Mouse (Mus musculus) brain, embryonic 14.5 days (tissue): ENCODE measurements at regions not wholly inside any gene's neighbourhood (a gene's known extent, or its start where the extent isn't known, plus 50 kb on each side); places are given as distances from the start of the nearest gene placed in this dataset.

Experiments used
- DNase-seq: peaks from one replicate; pipeline ENCODE4 v3.0.0-alpha.2; 2011; ENCODE audit warnings: low read depth
- CTCF ChIP-seq: fragments of 200-500 bp; IDR thresholded peaks from 2 replicates; pipeline ENCODE4 v1.5.1; 2012; ENCODE audit warnings: inconsistent platforms, mild to moderate bottlenecking, moderate library complexity, borderline replicate concordance; ENCODE audit not compliant: insufficient read depth, insufficient read length; ENCODE audit errors: extremely low read depth
- POLR2A ChIP-seq: fragments of 200-500 bp; IDR thresholded peaks from 2 replicates; pipeline ENCODE4 v1.6.1; 2012; ENCODE audit warnings: mild to moderate bottlenecking, inconsistent platforms, borderline replicate concordance; ENCODE audit not compliant: poor library complexity, insufficient read depth, insufficient read length, severe bottlenecking; ENCODE audit errors: extremely low read depth

DNA sequence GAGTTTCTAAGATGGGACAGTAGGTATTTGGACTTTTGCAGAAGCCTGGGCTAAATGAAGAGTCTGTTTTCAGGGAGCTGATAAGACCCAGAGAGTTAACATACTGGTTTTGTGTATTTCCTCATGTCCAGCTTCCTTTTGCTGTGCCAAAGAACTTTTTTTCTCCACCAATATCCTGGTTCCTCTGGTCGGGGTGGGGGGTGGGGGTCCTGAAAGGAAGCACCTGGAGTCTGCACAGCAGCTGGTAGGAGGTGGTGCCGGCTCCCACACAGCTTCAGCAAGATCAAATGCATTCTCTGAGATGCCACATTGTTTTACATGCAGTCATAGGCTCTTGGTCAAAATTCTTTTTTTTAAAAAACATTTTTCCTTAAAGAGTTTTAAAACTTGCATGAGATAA is 525.4 kb downstream of the Ptprc start:
- DNase-seq = no peak
- TF ChIP-seq CTCF = no peak
- TF ChIP-seq POLR2A = no peak

DNA sequence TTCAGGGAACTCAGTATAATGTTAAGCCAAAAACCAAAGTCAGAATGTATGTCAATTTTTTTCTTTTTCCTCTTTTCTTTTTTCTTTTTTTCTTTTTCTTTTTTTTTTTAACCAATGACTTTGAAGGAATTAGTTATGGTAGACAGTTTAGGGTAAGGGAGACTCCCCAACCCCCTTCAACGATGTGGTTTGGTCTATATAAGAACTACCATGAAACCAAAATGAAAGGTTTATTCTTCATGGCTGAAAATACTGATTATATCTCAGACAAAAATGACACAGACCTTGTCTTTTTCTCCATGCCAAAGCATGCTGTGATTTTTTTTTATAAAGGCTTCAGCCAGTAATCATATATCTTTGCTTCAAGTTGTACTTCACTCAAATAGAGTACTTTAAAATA is 526.7 kb downstream of the Ptprc start:
- DNase-seq = no peak
- TF ChIP-seq POLR2A (no peak), CTCF (no peak)

DNA sequence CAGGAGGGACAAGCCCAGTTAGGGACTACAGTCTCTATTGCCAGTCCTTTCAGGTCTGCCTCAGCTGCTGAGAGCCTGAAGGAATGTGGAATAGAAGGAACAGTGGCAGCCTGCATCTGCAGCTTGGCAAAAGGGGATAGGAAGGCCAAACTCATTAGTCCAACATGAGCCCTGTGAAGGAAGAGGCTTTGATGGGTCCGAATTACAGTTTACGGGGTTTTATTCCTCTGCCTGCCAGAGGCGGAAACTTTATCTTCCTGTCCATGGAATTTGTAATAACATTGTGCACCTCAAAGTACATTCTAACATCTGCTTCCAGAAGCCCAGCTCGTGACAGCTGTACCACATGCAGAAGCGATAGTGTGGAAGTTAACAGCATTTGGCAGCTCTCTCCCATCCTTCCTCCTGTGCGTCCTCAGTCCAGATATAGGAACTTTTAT is 530.9 kb downstream of the Ptprc start:
- TF ChIP-seq CTCF = no peak
- no peak for TF ChIP-seq POLR2A
- DNase-seq = no peak

DNA sequence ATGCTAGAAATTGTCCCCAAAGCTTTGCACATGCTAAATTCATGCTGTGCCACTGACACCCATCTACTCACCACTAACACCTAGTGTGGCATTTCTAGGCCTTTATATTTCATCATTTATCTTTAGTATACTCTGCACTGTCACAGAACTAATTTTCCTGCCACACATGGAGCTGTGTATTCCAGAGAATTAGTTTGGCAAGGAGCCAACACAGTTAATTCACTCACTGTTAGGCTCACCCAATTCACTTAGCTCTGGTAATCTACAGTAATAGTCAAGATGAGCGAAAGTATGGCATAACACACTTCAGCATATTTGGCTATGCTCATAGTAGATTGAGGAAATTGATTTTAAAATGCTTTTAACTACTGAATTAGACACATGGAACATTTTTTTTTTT is 532.0 kb downstream of the Ptprc start:
- DNase-seq = peak; percentile 79

DNA sequence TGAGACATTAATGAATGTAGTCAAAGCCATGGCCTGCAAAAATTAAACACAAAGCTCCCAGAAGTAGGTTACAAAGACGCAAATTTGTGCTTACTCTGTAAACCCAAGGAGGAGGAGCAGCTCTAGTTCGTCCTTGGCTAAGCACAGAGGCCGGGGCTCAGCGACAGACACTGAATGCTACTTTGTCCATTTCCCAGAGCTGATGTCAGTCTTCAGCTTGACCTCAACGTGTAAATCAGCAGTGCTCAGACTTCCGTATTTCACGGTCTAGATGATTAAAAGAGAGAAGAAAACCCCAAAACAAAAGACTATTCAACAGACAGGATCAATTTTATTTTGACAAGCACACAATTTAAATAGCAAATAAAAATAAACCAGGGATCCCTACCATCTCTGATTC is 534.7 kb downstream of the Ptprc start:
- DNase-seq = no peak
- TF ChIP-seq CTCF (no peak), POLR2A (no peak)

More for the DNA sequence above, 532.0 kb downstream of the Ptprc start:
- TF ChIP-seq POLR2A (no peak), CTCF (no peak)

DNA sequence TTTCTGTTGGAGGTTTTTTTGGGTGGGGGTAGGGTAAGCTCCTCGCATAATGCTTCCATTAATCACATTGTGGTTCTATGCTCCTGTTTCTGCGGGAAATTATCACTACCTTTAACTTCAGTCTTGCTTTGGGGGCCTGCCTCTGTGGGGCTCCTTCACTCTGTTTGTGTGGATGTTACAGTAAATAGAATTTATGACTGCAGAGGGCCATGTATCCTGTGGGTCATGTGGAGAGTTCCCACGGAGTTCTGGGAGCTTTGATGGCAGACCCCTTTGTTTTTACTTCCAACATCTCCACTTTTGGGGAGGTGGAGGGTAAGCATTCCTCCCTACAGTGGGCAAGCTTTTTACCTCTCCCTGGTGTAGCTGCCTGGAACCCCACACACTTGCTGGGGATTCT is 538.6 kb downstream of the Ptprc start:
- no peak for TF ChIP-seq CTCF
- TF ChIP-seq POLR2A = no peak
- no peak for DNase-seq

DNA sequence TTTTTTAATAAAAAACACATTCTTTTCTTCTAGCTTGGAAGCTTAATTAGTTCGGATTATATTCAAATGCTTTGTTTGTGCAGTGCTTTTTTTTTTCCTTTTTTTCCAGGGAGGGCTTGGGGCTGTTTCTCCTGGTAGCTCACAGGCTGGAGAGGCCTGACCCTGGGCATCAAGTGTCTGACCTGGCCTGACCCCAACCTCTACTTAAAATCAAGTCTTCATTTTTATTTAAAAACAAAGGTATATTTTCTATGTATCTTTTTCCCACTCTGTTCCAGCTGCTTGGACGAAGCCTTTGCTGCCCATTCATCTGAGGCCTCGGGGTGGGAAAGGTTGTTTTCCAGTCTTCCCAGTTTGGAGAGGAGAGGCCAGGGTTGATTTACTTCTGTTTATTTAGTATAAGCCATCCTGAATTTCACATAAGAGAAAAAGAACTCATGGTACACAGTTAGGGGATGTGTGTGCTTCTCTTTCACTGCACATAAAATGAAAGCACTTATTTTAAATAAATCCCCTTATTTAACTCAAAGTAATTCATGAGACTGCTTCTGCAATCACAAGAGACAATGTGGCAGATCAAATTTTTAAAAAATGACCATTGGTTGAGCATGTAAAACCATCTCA is 539.1 kb downstream of the Ptprc start:
- TF ChIP-seq POLR2A = no peak
- no peak for TF ChIP-seq CTCF
- peak; percentile 48 for DNase-seq

DNA sequence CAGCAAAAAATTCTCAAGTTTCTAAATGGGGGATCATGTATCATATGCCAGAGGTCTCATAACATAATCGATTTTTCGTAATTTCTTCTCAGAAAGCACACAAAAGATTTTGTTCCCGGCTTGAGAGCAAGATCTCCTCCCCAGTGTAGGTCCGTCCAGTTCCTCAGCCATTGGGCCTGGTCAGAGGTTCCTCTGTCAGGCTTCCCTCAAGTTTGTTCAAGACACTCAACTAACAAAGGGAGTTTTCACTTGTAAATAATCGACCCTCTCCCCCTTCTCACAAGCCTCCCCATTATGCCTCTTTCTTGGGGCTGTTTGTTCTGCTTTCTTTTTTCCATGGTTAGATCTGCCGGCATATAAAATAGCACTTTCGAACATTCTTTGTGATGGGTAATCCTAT is 539.7 kb downstream of the Ptprc start:
- DNase-seq = peak; percentile 68

DNA sequence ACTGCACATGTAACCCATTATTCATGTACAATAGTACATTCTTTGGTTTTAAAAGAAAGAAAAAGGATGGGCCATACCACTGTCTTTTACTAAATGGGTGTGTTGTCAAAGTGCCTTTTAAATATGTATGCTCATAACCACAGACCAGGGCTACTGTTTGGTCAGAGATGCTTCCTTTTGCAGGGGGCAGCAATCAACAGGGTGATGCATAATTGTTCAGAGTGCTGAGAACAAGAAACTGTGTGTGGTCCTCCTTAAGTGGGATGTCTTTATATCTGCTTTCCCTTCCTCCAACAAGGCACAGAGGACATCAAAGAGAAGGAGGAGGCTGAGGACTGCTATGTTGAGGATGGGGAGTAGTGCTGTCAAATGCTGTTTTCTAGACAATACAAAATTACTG is 544.0 kb downstream of the Ptprc start:
- no peak for DNase-seq
- TF ChIP-seq CTCF = no peak
- TF ChIP-seq POLR2A = no peak

More for the DNA sequence above, 539.7 kb downstream of the Ptprc start:
- no peak for TF ChIP-seq POLR2A
- no peak for TF ChIP-seq CTCF

DNA sequence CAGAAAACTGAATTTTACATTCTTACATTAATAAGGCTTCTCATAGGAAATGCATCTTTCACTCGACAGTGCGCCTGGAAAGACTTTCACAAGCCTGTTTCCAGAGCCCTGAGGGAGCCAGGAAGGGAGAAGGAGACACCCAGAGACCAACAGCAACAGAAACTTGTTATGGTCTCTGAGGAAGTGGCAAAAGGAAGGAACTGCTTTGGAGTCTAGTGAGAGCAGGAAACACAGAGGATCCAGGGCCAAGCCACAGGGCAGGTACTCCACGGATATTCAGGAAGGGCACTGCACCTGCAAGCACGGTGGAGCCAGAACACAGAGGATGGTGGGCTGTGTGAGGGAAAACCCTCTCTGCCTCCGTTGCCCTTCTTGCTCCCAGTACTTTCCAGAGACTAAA is 554.8 kb downstream of the Ptprc start:
- no peak for TF ChIP-seq POLR2A
- no peak for DNase-seq

DNA sequence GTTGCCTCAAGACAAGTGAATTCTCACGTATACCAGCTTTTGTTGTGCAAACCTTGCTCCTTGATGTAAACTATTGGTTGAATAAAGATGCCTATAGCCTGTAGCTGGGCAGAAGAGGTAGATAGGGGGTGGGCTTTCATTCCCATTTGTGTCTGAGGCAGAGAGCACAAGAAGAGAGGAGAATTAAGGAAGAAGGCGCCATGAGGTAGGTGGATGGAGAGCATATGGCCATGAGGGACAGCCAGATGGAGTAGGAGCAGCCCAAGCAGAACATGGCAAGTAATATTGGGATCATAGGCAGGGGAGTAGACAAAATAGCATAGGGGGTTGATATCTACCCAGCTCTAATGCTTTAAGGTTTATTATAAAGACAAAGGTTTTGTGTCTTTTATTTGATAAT is 557.3 kb downstream of the Ptprc start:
- no peak for TF ChIP-seq CTCF
- DNase-seq = peak; percentile 19

DNA sequence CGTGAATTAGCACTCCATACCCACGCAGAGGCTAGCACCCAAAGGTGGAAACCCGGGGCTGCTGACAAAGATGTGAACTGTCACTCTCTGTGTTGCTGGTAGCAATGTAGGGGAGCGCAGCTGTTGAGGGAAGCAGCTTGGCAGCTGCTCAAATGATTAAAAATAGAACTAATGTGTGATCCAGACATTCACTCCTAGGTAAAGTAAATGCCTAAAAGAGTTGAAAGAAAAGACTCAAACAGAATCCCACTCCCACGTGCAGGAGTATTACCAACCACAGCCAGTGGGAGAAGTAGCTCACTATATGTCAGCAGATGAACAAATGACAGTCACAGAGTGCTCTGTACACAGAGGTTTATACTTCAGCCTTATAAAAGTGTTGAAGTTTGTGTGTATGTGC is 558.0 kb downstream of the Ptprc start:
- TF ChIP-seq CTCF (no peak), POLR2A (no peak)
- peak; percentile 71 for DNase-seq
